Mouse (Mus musculus): ENCODE measurements around the gene Hrh2. TPM values are rescaled to one million over a fixed set of nuclear protein-coding genes. Genes with fewer than 3 reads are reported as not detected.

Gene Hrh2
- polyA plus RNA-seq, 1 experiment from 2014 or later, result 0.09 TPM

DNA sequence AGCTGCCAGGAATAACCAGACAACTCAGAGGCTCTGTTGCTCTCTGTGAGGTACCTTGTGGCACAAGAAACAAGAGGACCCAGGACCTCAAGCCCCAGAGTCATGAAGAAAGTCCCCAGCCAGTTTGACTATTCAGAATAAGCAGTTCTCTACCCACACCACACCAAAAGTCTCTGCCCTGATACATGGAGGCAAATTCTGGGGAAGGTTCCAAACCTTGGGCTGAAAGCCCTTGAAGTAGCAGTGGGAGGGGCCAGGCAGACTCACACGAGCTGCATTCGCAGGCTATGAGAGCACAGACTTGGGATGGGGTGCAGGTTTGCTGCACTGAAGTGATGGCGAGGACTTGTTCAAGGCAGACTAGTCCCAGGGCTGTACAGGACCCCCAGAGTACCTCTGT, 20.2 kb upstream of the Hrh2 start:
- Histone ChIP-seq H3K4me3 (ENCODE audit: low read length) (no peak overlapping the region), H3K9me3 (ENCODE audit: control insufficient read depth, low read length) (peaks cover 5% of the 10 kb centered on the region), H3K27me3 (replicated peaks; ENCODE audit: control insufficient read depth, insufficient read depth, low read length) (no peaks in the 10 kb centered on the region), H3K9ac (ENCODE audit: low read depth, low read length) (no peak overlapping the region), H3K36me3 (ENCODE audit: control insufficient read depth, insufficient read depth, low read length) (no peaks in the 10 kb centered on the region), H3K27ac (ENCODE audit: low read length) (no peak overlapping the region), H3K4me2 (ENCODE audit: low read depth, low read length) (no peak overlapping the region), H3K4me1 (ENCODE audit: control insufficient read depth, insufficient read depth, low read length) (no peaks in the 10 kb centered on the region)
- WGBS, result 49% methylated on average over 3 of the region's 3 CpGs
- no peak for ATAC-seq

DNA sequence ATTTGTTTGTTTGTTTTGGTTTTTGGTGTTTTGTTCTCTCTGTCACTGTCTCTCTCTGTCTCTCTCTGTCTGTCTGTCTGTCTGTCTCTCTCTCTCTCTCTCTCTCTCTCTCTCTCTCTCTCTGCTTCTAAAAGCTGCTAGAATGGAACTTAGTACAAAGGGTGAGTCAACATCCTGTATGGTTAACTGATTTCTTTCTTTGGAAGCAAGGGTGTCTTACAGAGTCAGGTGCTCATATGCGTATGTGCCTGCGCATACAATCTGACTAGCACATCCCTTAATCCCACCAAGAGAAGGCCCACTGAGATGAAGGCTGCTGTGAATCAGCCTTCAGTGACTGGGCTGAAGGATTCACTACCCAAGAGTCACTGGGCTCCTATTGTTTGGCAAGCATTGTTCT, 18.0 kb upstream of the Hrh2 start:
- no peak for ATAC-seq
- Histone ChIP-seq H3K27me3 (replicated peaks; ENCODE audit: control insufficient read depth, insufficient read depth, low read length) (no peaks in the 10 kb centered on the region), H3K4me2 (ENCODE audit: low read depth, low read length) (no peak overlapping the region), H3K9me3 (ENCODE audit: control insufficient read depth, low read length) (peaks cover 5% of the 10 kb centered on the region), H3K9ac (ENCODE audit: low read depth, low read length) (no peak overlapping the region), H3K4me1 (ENCODE audit: control insufficient read depth, insufficient read depth, low read length) (no peaks in the 10 kb centered on the region), H3K4me3 (ENCODE audit: low read length) (no peak overlapping the region), H3K27ac (ENCODE audit: low read length) (no peak overlapping the region), H3K36me3 (ENCODE audit: control insufficient read depth, insufficient read depth, low read length) (no peaks in the 10 kb centered on the region)
- WGBS, result 99% methylated on average over 2 of the region's 2 CpGs

DNA sequence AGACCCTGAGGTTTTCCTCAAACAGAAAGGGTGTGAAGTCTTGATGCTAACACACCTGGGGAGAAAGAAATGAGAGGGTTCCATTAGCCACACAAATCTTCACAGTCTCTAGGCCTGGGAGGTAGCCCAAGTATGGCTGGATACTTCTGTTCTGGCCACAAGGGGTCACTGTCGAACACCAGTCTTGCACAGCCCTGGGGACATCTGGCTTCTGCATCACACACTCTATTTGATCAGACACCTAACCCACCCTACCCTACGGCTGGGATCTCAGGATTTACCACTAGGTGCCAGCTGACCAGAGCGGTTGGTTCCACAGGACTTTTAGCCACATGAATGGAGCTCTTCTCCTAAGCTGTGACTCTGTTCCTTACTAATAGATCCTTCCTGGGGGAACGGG, 17.2 kb upstream of the Hrh2 start:
- Histone ChIP-seq H3K9ac (ENCODE audit: low read depth, low read length) (no peak overlapping the region), H3K36me3 (ENCODE audit: control insufficient read depth, insufficient read depth, low read length) (no peaks in the 10 kb centered on the region), H3K27me3 (replicated peaks; ENCODE audit: control insufficient read depth, insufficient read depth, low read length) (no peaks in the 10 kb centered on the region), H3K27ac (ENCODE audit: low read length) (no peak overlapping the region), H3K4me2 (ENCODE audit: low read depth, low read length) (no peak overlapping the region), H3K9me3 (ENCODE audit: control insufficient read depth, low read length) (peaks cover 5% of the 10 kb centered on the region), H3K4me3 (ENCODE audit: low read length) (no peak overlapping the region), H3K4me1 (ENCODE audit: control insufficient read depth, insufficient read depth, low read length) (no peaks in the 10 kb centered on the region)
- WGBS, result 89% methylated on average over 4 of the region's 4 CpGs
- ATAC-seq, result no peak

DNA sequence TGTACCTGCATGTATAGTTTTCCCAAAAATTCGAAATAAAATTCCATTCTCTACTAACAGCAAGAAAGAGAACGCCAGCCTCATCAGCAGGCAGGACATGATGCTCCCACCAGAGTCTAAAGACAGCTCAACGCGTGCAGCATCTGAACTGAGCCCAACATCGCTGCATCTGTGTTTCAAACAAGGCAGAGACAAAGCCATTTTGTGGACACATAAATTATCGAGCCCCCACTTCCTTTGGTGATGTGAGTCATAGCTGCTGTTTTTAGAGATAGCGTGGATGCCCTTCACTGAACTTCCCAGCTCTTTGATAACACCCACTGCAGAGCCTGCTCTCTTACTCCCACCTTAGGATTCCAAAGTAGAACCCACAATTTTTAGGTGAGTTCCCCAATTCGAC, 16.5 kb upstream of the Hrh2 start:
- H3K9ac ChIP-seq (ENCODE audit: low read depth, low read length), result no peak overlapping the region
- H3K4me1 ChIP-seq (ENCODE audit: control insufficient read depth, insufficient read depth, low read length), result no peaks in the 10 kb centered on the region
- H3K4me3 ChIP-seq (ENCODE audit: low read length), result no peak overlapping the region
- no peak overlapping the region for H3K4me2 ChIP-seq (ENCODE audit: low read depth, low read length)
- 83% methylated on average over 8 of the region's 8 CpGs for WGBS
- H3K27me3 ChIP-seq (replicated peaks; ENCODE audit: control insufficient read depth, insufficient read depth, low read length), result no peaks in the 10 kb centered on the region
- H3K27ac ChIP-seq (ENCODE audit: low read length), result no peak overlapping the region
- no peak for ATAC-seq
- H3K9me3 ChIP-seq (ENCODE audit: control insufficient read depth, low read length), result peaks cover 5% of the 10 kb centered on the region
- H3K36me3 ChIP-seq (ENCODE audit: control insufficient read depth, insufficient read depth, low read length), result no peaks in the 10 kb centered on the region

DNA sequence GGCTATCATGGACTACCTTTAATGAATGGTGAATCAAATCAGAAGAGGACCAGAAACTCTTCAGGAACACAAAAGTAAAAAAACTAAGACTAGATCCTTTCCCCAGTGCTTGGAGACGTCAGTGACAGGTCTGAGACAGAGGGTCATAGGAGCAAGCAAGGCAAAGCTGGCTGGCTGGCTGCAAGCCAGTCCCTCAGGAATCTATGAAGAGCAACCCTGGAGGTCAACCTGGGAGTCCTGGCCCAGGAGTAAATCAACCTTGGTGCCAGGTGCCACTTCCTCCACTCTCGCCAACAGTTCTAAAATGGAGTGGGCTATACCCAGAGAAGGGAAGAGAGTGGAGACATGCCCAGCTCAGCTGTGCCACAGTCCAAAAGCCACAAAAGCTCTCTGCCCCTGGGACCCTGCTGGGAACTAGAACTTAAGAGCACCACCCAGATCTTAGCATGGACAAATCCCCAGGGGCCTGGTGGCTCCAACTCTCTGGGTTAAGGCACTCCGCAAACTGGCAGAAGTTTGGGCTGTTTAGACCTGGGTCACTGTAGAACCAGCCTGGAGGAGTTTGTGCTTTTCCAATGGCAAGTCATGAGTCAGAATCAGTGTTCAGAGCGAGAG, 15.4 kb upstream of the Hrh2 start:
- no peak overlapping the region for H3K4me2 ChIP-seq (ENCODE audit: low read depth, low read length)
- H3K9ac ChIP-seq (ENCODE audit: low read depth, low read length), result no peak overlapping the region
- no peaks in the 10 kb centered on the region for H3K27me3 ChIP-seq (replicated peaks; ENCODE audit: control insufficient read depth, insufficient read depth, low read length)
- peaks cover 5% of the 10 kb centered on the region for H3K9me3 ChIP-seq (ENCODE audit: control insufficient read depth, low read length)
- H3K27ac ChIP-seq (ENCODE audit: low read length), result no peak overlapping the region
- H3K4me1 ChIP-seq (ENCODE audit: control insufficient read depth, insufficient read depth, low read length), result no peaks in the 10 kb centered on the region
- ATAC-seq, result no peak
- 78% methylated on average over 4 of the region's 4 CpGs for WGBS
- no peaks in the 10 kb centered on the region for H3K36me3 ChIP-seq (ENCODE audit: control insufficient read depth, insufficient read depth, low read length)
- H3K4me3 ChIP-seq (ENCODE audit: low read length), result no peak overlapping the region

DNA sequence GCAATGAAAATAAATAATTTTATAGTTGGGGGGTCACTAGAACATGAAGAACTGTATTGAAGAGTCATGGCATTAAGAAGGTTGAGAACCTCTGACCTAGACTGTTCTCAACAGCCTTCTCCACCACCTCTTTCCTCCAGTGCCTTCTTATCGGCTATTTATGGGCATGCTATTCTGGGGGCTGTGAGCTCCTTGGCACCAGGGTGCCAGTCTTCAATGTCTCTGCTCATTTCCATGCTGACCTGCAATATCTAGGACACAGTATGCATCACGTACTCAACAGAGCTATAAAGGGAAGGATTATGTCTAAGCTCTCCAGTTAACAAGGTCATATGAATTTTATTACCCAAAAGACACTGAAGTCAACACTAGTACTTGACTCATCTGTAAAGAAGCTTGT, 14.6 kb upstream of the Hrh2 start:
- H3K9me3 ChIP-seq (ENCODE audit: control insufficient read depth, low read length), result peaks cover 5% of the 10 kb centered on the region
- WGBS, result 76% methylated on average over 2 of the region's 2 CpGs
- no peaks in the 10 kb centered on the region for H3K4me1 ChIP-seq (ENCODE audit: control insufficient read depth, insufficient read depth, low read length)
- no peak for ATAC-seq
- no peak overlapping the region for H3K4me3 ChIP-seq (ENCODE audit: low read length)
- no peak overlapping the region for H3K9ac ChIP-seq (ENCODE audit: low read depth, low read length)
- H3K36me3 ChIP-seq (ENCODE audit: control insufficient read depth, insufficient read depth, low read length), result no peaks in the 10 kb centered on the region
- no peak overlapping the region for H3K27ac ChIP-seq (ENCODE audit: low read length)
- no peak overlapping the region for H3K4me2 ChIP-seq (ENCODE audit: low read depth, low read length)
- H3K27me3 ChIP-seq (replicated peaks; ENCODE audit: control insufficient read depth, insufficient read depth, low read length), result no peaks in the 10 kb centered on the region

GRCm38 (mm10) chr13:54178647-54179046, 13.3 kb upstream of the Hrh2 start:
- Histone ChIP-seq H3K27me3 (replicated peaks; ENCODE audit: control insufficient read depth, insufficient read depth, low read length) (no peaks in the 10 kb centered on the region), H3K4me3 (ENCODE audit: low read length) (no peak overlapping the region), H3K9ac (ENCODE audit: low read depth, low read length) (no peak overlapping the region), H3K36me3 (ENCODE audit: control insufficient read depth, insufficient read depth, low read length) (no peaks in the 10 kb centered on the region), H3K4me1 (ENCODE audit: control insufficient read depth, insufficient read depth, low read length) (no peaks in the 10 kb centered on the region), H3K9me3 (ENCODE audit: control insufficient read depth, low read length) (peaks cover 5% of the 10 kb centered on the region), H3K27ac (ENCODE audit: low read length) (no peak overlapping the region), H3K4me2 (ENCODE audit: low read depth, low read length) (no peak overlapping the region)
- ATAC-seq, result no peak
- 60% methylated on average over 5 of the region's 5 CpGs for WGBS

GRCm38 (mm10) chr13:54179971-54180370, 12.0 kb upstream of the Hrh2 start:
- no peak overlapping the region for H3K27ac ChIP-seq (ENCODE audit: low read length)
- no peaks in the 10 kb centered on the region for H3K4me1 ChIP-seq (ENCODE audit: control insufficient read depth, insufficient read depth, low read length)
- H3K4me3 ChIP-seq (ENCODE audit: low read length), result no peak overlapping the region
- 80% methylated on average over 3 of the region's 3 CpGs for WGBS
- no peak overlapping the region for H3K4me2 ChIP-seq (ENCODE audit: low read depth, low read length)
- H3K36me3 ChIP-seq (ENCODE audit: control insufficient read depth, insufficient read depth, low read length), result no peaks in the 10 kb centered on the region
- ATAC-seq, result no peak
- no peaks in the 10 kb centered on the region for H3K27me3 ChIP-seq (replicated peaks; ENCODE audit: control insufficient read depth, insufficient read depth, low read length)
- H3K9ac ChIP-seq (ENCODE audit: low read depth, low read length), result no peak overlapping the region
- H3K9me3 ChIP-seq (ENCODE audit: control insufficient read depth, low read length), result no peaks in the 10 kb centered on the region

GRCm38 (mm10) chr13:54180461-54180860, 11.5 kb upstream of the Hrh2 start:
- Histone ChIP-seq H3K27me3 (replicated peaks; ENCODE audit: control insufficient read depth, insufficient read depth, low read length) (no peaks in the 10 kb centered on the region), H3K4me2 (ENCODE audit: low read depth, low read length) (no peak overlapping the region), H3K4me1 (ENCODE audit: control insufficient read depth, insufficient read depth, low read length) (no peaks in the 10 kb centered on the region), H3K27ac (ENCODE audit: low read length) (no peak overlapping the region), H3K9me3 (ENCODE audit: control insufficient read depth, low read length) (no peaks in the 10 kb centered on the region), H3K9ac (ENCODE audit: low read depth, low read length) (no peak overlapping the region), H3K4me3 (ENCODE audit: low read length) (no peak overlapping the region), H3K36me3 (ENCODE audit: control insufficient read depth, insufficient read depth, low read length) (no peaks in the 10 kb centered on the region)
- 47% methylated on average over 3 of the region's 3 CpGs for WGBS
- no peak for ATAC-seq

- no peaks in the 10 kb centered on the region for H3K4me1 ChIP-seq (ENCODE audit: control insufficient read depth, insufficient read depth, low read length)
- H3K4me2 ChIP-seq (ENCODE audit: low read depth, low read length), result no peak overlapping the region
- H3K4me3 ChIP-seq (ENCODE audit: low read length), result no peak overlapping the region
- no peak overlapping the region for H3K9ac ChIP-seq (ENCODE audit: low read depth, low read length)
- 82% methylated on average over 6 of the region's 6 CpGs for WGBS
- no peaks in the 10 kb centered on the region for H3K27me3 ChIP-seq (replicated peaks; ENCODE audit: control insufficient read depth, insufficient read depth, low read length)
- no peak for ATAC-seq
- no peaks in the 10 kb centered on the region for H3K36me3 ChIP-seq (ENCODE audit: control insufficient read depth, insufficient read depth, low read length)
- H3K9me3 ChIP-seq (ENCODE audit: control insufficient read depth, low read length), result no peaks in the 10 kb centered on the region
- no peak overlapping the region for H3K27ac ChIP-seq (ENCODE audit: low read length)
These were observed 10.6 kb upstream of the Hrh2 start for GRCm38 (mm10) chr13:54181318-54181717.
